Mouse (Mus musculus) limb, embryonic 12.5 days (tissue): Measurements from ENCODE around the gene Dguok. TPM values are rescaled to one million over a fixed set of nuclear protein-coding genes. Genes with fewer than 3 reads are reported as not detected.

Source experiments
- ATAC-seq: fragments of 200-750 bp; cut with Nextera tagmentation; 2 replicates; pipeline ENCODE4 v1.8.0; 2017; ENCODE audit warnings: low read depth, moderate TSS enrichment; ENCODE audit not compliant: insufficient number of reproducible peaks, insufficient read depth, low FRiP score, low TSS enrichment
- H3K27ac ChIP-seq: fragments of 300-500 bp; sonication (generic); 2 replicates; pipeline ENCODE4 v1.5.1; 2016; ENCODE audit warnings: mild to moderate bottlenecking, moderate library complexity
- H3K27me3 ChIP-seq: fragments of 300-500 bp; sonication (generic); 2 replicates; pipeline ENCODE4 v1.6.1; 2016; ENCODE audit warnings: mild to moderate bottlenecking, moderate library complexity
- H3K36me3 ChIP-seq: fragments of 300-500 bp; sonication (generic); 2 replicates; pipeline ENCODE4 v1.6.1; 2016; ENCODE audit warnings: mild to moderate bottlenecking, moderate library complexity
- H3K4me1 ChIP-seq: fragments of 300-500 bp; sonication (generic); replicated peaks from 2 replicates; pipeline ENCODE4 v1.6.1; 2016
- H3K4me2 ChIP-seq: fragments of 300-500 bp; sonication (generic); 2 replicates; pipeline ENCODE4 v1.6.1; 2016; ENCODE audit warnings: mild to moderate bottlenecking, moderate library complexity
- H3K4me3 ChIP-seq: fragments of 300-500 bp; sonication (generic); replicated peaks from 2 replicates; pipeline ENCODE4 v1.5.1; 2016; ENCODE audit warnings: mild to moderate bottlenecking
- H3K9ac ChIP-seq: fragments of 300-500 bp; sonication (generic); replicated peaks from 2 replicates; pipeline ENCODE4 v1.6.1; 2016; ENCODE audit warnings: mild to moderate bottlenecking, moderate library complexity
- H3K9me3 ChIP-seq: fragments of 300-500 bp; sonication (generic); 2 replicates; pipeline ENCODE4 v1.6.1; 2016; ENCODE audit warnings: mild to moderate bottlenecking, moderate library complexity
- WGBS: fragments of 180-500 bp; shearing (Covaris S2); methylation state at CpG from one replicate; pipeline ENCODE4 v1.1.7; 2016; 5-methylcytosine and 5-hydroxymethylcytosine counted together
- polyA plus RNA-seq: library from polyadenylated mRNA; unstranded; fragments of >200 nt; fragmentation: Nextera tagmentation; extraction: Ambion mirVana; gene quantifications from 2 replicates; pipeline ENCODE4 v1.2.1, GENCODE M21; 2016

The Dguok gene
- polyA plus RNA-seq, 1 experiment from 2014 or later = 77.8 TPM

GRCm38 (mm10) chr6:83499078-83499477 lies 7.7 kb downstream of the Dguok start:
- no peak overlapping the region for H3K4me3 ChIP-seq
- no peaks in the 10 kb centered on the region; the same call in 1 of the 2 replicates for H3K9me3 ChIP-seq
- no peak for ATAC-seq
- H3K4me1 ChIP-seq = no peaks in the 10 kb centered on the region
- H3K27me3 ChIP-seq = no peaks in the 10 kb centered on the region
- no peak overlapping the region for H3K9ac ChIP-seq
- H3K4me2 ChIP-seq = no peak overlapping the region
- no peak overlapping the region for H3K27ac ChIP-seq
- H3K36me3 ChIP-seq = peaks cover 48% of the 10 kb centered on the region
- 93% methylated on average over 10 of the region's 10 CpGs for WGBS

DNA sequence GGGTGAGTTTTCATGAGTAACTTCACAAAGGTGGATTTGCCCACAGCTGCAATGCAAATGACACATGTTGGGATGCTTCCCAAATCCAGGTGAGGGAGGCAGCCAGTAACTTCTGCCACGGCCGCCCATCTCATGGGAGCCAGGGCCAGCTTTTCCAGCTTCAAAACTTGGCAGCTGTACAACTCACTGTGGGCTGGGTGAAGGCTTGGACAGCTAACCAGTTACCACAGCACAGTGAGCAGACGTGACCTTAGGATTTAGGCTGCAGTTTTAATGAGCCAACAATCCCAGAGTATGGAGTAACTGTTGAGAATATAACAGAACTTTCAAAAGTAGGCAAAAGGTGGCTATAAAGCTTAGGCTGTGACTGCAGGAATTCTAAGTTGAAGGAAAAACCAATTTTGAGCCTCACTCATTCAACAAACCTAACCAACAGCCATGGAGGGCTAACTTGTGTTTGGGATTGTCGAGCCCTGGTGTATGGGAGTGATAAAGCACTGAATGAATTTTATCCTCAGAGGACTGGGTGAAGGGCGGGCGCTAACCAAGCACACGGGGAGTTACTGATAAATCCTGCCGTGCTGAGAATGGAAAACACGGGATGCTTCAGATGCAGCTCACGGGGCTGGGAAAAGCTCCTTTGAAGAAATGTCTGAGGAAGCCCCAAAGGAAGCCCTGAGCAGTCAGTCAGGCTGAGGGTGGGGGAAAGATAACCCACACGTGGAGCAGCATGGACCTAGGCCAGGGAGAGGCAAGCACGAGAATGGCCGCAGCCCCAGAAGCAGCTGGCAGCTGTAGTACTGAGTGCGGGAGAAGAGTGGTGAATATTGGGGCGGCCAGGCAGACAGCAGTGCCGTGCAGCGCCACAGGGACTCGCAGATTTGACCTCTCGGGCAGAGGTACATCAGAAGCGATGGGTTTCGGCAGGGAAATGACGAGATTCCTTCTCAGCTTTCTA lies 9.7 kb downstream of the Dguok start:
- Histone ChIP-seq H3K4me3 (no peak overlapping the region), H3K4me2 (no peak overlapping the region), H3K9me3 (no peaks in the 10 kb centered on the region; the same call in 1 of the 2 replicates), H3K27ac (no peak overlapping the region), H3K36me3 (peaks cover 60% of the 10 kb centered on the region), H3K4me1 (no peaks in the 10 kb centered on the region), H3K9ac (no peak overlapping the region), H3K27me3 (no peaks in the 10 kb centered on the region)
- ATAC-seq = no peak
- 88% methylated on average over 22 of the region's 22 CpGs for WGBS

GRCm38 (mm10) chr6:83496009-83496752 lies 10.6 kb downstream of the Dguok start:
- no peak for ATAC-seq
- Histone ChIP-seq H3K27me3 (no peaks in the 10 kb centered on the region), H3K4me2 (no peak overlapping the region), H3K4me1 (no peaks in the 10 kb centered on the region), H3K9me3 (no peaks in the 10 kb centered on the region; the same call in 1 of the 2 replicates), H3K9ac (no peak overlapping the region), H3K36me3 (peaks cover 60% of the 10 kb centered on the region), H3K4me3 (no peak overlapping the region), H3K27ac (no peak overlapping the region)
- WGBS = 91% methylated on average over 9 of the region's 9 CpGs

- H3K4me2 ChIP-seq = no peak overlapping the region
- H3K4me1 ChIP-seq = no peaks in the 10 kb centered on the region
- H3K4me3 ChIP-seq = no peak overlapping the region
- H3K9me3 ChIP-seq = no peaks in the 10 kb centered on the region
- H3K9ac ChIP-seq = no peak overlapping the region
- H3K27ac ChIP-seq = no peak overlapping the region
- H3K36me3 ChIP-seq = peaks cover 75% of the 10 kb centered on the region
- WGBS = 76% methylated on average over 4 of the region's 4 CpGs
- no peak for ATAC-seq
- no peaks in the 10 kb centered on the region for H3K27me3 ChIP-seq
These were observed 16.1 kb downstream of the Dguok start for GRCm38 (mm10) chr6:83490622-83491021.

DNA sequence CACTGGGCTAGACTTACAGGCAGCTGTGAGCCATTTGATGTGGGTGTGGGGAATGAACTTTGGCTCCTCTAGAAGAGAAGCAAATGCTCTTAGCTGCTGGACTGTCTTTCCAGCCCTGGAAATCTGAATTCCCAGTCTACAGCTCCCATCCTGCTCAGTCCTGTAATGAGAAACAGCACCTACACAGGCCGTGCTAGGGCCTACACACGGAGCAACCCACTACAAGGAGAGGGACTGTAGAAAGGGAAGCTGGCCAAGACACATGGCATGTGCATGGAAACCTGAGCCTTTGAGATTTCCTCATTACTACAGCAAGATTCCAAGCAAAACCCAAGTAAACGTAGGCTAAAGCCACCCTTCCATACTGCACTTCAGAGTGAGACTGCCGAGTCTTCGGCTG lies 18.6 kb downstream of the Dguok start:
- no peak for ATAC-seq
- Histone ChIP-seq H3K4me3 (no peak overlapping the region), H3K9me3 (no peaks in the 10 kb centered on the region), H3K27me3 (no peaks in the 10 kb centered on the region), H3K4me2 (no peak overlapping the region), H3K27ac (no peak overlapping the region), H3K36me3 (peaks cover 74% of the 10 kb centered on the region), H3K9ac (no peak overlapping the region), H3K4me1 (no peaks in the 10 kb centered on the region)
- WGBS = 79% methylated on average over 5 of the region's 5 CpGs

GRCm38 (mm10) chr6:83487298-83487697 lies 19.5 kb downstream of the Dguok start:
- H3K4me3 ChIP-seq = no peak overlapping the region
- ATAC-seq = no peak
- H3K4me1 ChIP-seq = no peaks in the 10 kb centered on the region
- 94% methylated on average over 4 of the region's 4 CpGs for WGBS
- H3K4me2 ChIP-seq = no peak overlapping the region
- H3K36me3 ChIP-seq = peaks cover 78% of the 10 kb centered on the region
- no peak overlapping the region for H3K9ac ChIP-seq
- H3K27ac ChIP-seq = no peak overlapping the region
- H3K9me3 ChIP-seq = no peaks in the 10 kb centered on the region
- no peaks in the 10 kb centered on the region for H3K27me3 ChIP-seq

- Histone ChIP-seq H3K27me3 (no peaks in the 10 kb centered on the region), H3K36me3 (peaks cover 93% of the 10 kb centered on the region), H3K9me3 (no peaks in the 10 kb centered on the region), H3K4me1 (no peaks in the 10 kb centered on the region), H3K27ac (no peak overlapping the region), H3K4me3 (no peak overlapping the region), H3K4me2 (no peak overlapping the region), H3K9ac (no peak overlapping the region)
- no peak for ATAC-seq
- WGBS = 74% methylated on average over 4 of the region's 4 CpGs
These were observed 20.9 kb downstream of the Dguok start for GRCm38 (mm10) chr6:83485854-83486253.

- no peaks in the 10 kb centered on the region for H3K9me3 ChIP-seq
- no peak overlapping the region for H3K4me3 ChIP-seq
- H3K4me2 ChIP-seq = no peak overlapping the region
- H3K27ac ChIP-seq = no peak overlapping the region
- H3K27me3 ChIP-seq = no peaks in the 10 kb centered on the region
- peaks cover 95% of the 10 kb centered on the region for H3K36me3 ChIP-seq
- no peak for ATAC-seq
- no peak overlapping the region for H3K9ac ChIP-seq
- 89% methylated on average over 7 of the region's 7 CpGs for WGBS
- no peaks in the 10 kb centered on the region for H3K4me1 ChIP-seq
These were observed 23.0 kb downstream of the Dguok start for GRCm38 (mm10) chr6:83483776-83484175.

DNA sequence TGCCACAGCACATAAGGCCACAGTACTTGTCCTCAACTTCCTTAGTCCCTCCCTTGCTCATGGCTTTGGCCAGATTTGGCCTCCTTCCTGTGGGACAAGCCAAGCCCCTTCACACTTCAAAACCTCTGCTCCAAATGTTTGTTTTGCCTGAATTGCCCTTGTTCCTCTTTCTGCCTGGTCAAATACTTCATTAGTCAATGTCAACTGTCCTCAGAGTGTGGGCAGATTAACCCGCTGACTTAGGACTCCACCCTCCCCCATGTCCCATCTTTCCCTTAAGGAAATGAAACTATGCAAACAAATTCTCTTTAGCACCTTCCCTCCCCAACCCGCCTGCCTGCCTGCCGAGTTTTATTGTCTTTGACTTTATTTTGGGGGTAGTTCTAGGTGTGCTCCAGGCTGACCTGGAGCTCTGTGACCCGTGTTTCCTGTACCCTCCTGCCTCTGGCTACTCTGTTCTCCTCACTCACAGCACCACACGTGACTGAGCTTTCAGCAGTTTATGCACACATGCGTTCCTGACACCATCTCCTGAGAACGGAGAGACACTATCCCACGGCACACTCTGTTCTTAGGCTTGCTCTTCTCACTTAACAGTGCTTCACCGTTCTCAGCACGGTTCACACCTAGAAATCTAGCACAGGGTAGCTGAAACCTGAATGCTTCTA lies 24.2 kb downstream of the Dguok start:
- Histone ChIP-seq H3K9me3 (no peaks in the 10 kb centered on the region), H3K36me3 (peaks cover 87% of the 10 kb centered on the region), H3K27me3 (no peaks in the 10 kb centered on the region), H3K9ac (no peak overlapping the region), H3K27ac (no peak overlapping the region), H3K4me3 (no peak overlapping the region), H3K4me2 (no peak overlapping the region), H3K4me1 (no peaks in the 10 kb centered on the region)
- WGBS = 58% methylated on average over 10 of the region's 10 CpGs
- no peak for ATAC-seq

DNA sequence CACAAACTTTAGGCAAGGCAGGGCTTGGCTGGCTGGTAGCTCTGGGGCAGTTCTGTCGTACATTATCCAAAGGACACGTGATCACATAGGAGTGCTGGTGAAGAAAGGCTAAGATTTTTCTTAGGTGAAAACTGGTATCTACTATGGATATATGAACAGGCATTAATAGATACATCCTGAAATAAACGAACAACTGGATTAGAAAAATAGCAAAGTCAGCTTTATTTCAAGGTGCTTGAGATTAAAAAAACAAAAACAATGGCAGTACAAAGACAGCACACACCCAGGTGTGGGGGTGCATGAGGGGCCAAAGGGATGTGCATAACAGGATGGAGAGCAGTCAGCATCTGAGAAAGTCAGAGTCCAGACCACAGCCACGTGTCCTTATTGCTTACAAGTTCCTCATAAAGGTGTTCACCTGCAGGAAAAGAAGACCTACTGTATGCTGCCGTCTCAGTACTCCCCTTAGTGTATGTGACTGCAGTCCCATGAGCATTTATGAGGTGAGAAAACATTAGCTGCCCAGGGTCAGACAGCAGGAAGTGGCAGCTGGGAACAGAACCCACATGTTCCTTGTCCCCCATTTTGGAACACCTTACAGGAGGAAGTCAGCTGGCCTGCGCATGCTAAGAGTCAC lies 26.6 kb downstream of the Dguok start:
- no peaks in the 10 kb centered on the region for H3K4me1 ChIP-seq
- H3K27ac ChIP-seq = no peak overlapping the region
- no peak for ATAC-seq
- H3K27me3 ChIP-seq = no peaks in the 10 kb centered on the region
- 77% methylated on average over 6 of the region's 6 CpGs for WGBS
- H3K4me3 ChIP-seq = no peak overlapping the region
- H3K9me3 ChIP-seq = no peaks in the 10 kb centered on the region
- H3K4me2 ChIP-seq = no peak overlapping the region
- H3K36me3 ChIP-seq = peaks cover 69% of the 10 kb centered on the region
- H3K9ac ChIP-seq = no peak overlapping the region

DNA sequence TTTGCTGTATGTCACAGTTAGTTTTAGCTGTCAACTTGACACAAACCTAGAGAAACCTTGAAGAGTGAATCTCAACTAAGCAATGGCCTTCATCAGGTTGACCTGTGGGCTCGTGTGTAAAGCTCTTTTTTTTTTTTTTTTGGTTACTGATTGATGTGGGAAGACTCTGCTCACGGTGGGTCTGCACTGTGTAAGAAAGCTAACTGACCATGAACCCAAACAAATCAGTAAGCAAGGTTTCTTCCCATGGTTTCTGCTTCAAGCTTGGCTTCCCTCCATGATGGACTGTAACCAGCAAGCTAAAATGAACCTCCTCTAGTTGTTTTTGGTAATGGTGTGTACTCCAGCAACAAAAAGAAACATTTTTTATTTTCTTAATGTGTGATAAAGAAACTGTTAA lies 27.6 kb downstream of the Dguok start:
- Histone ChIP-seq H3K9me3 (no peaks in the 10 kb centered on the region), H3K4me3 (no peak overlapping the region), H3K4me1 (no peaks in the 10 kb centered on the region), H3K27me3 (no peaks in the 10 kb centered on the region), H3K36me3 (peaks cover 60% of the 10 kb centered on the region), H3K27ac (no peak overlapping the region), H3K4me2 (no peak overlapping the region), H3K9ac (no peak overlapping the region)
- ATAC-seq = no peak
- 68% methylated on average over 2 of the region's 2 CpGs for WGBS
